In genomic region chr2:168025174-168025573, GRCm38 (mm10) we compare ENCODE assay signal across 8 mouse cellular contexts. TPM values are rescaled to one million over a fixed set of nuclear protein-coding genes. Genes with fewer than 3 reads are reported as not detected.
DNase-seq lines count a peak whose midpoint lies in the region; ATAC-seq and TF ChIP-seq lines count a peak whose summit lies in the region.
"Had no signal": no experiment of that assay in that cellular context is flagged by ENCODE, and none has a peak within 500 bp of the region (broad histone marks: within the 10 kb centered on the region; RNA-seq: fewer than 3 reads in every experiment).

No protein-coding gene starts in this region.

- no peak overlapping the region for H3K4me2 ChIP-seq in kidney, embryonic 16.5 days (replicated peaks; ENCODE audit: low read depth, low read length)
- H3K4me2 ChIP-seq in lung, embryonic 14.5 days: no peak overlapping the region
- no peak overlapping the region for H3K4me2 ChIP-seq in hindbrain, embryonic 13.5 days
- H3K4me2 ChIP-seq in hindbrain, embryonic 14.5 days (replicated peaks): no peak overlapping the region
- H3K4me2 ChIP-seq: neural tube, embryonic 13.5 days had no signal

- H3K4me1 ChIP-seq in kidney, embryonic 16.5 days (ENCODE audit: insufficient read depth, low read length): no peaks in the 10 kb centered on the region
- H3K4me1 ChIP-seq in lung, embryonic 14.5 days (ENCODE audit: insufficient read depth): 0 out of 2 replicates have a peak, but pooled peaks cover 4% of the 10 kb centered on the region
- H3K4me1 ChIP-seq in hindbrain, embryonic 13.5 days (replicated peaks): no peaks in the 10 kb centered on the region
- H3K4me1 ChIP-seq in hindbrain, embryonic 14.5 days (replicated peaks; ENCODE audit: control insufficient read depth, insufficient read depth, low read length): no peaks in the 10 kb centered on the region
- H3K4me1 ChIP-seq: neural tube, embryonic 13.5 days had no signal

- 37% methylated on average over 12 of the region's 12 CpGs for WGBS in kidney, embryonic 16.5 days
- 22% methylated on average over 12 of the region's 12 CpGs for WGBS in lung, embryonic 14.5 days
- whole genome bisulfite sequencing in hindbrain, embryonic 13.5 days: 64% methylated on average over 12 of the region's 12 CpGs
- 65% methylated on average over 12 of the region's 12 CpGs for WGBS in hindbrain, embryonic 14.5 days

- peak; percentile 84 for ATAC-seq in kidney, embryonic 16.5 days (ENCODE audit: low FRiP score, low TSS enrichment)
- peak; percentile 88 for ATAC-seq in lung, embryonic 14.5 days (ENCODE audit: insufficient read depth)
- ATAC-seq in hindbrain, embryonic 13.5 days (ENCODE audit: low FRiP score): no peak
- no peak for ATAC-seq in hindbrain, embryonic 14.5 days (ENCODE audit: low FRiP score)

- peak overlapping the region; percentile 81 for H3K27ac ChIP-seq in kidney, embryonic 16.5 days (ENCODE audit: low read length)
- peak overlapping the region; percentile 87 for H3K27ac ChIP-seq in lung, embryonic 14.5 days (ENCODE audit: low read depth)
- no peak overlapping the region for H3K27ac ChIP-seq in hindbrain, embryonic 13.5 days
- H3K27ac ChIP-seq in hindbrain, embryonic 14.5 days: no peak overlapping the region
- H3K27ac ChIP-seq: neural tube, embryonic 13.5 days had no signal

- DNase-seq in Muller cell, postnatal 12 days (ENCODE audit: inconsistent ontology term): peak; percentile 29
- peak; percentile 61 to 81 for DNase-seq in frontal cortex, adult 2 months (ENCODE audit: extremely low spot score in 1 of 2, low spot score in 1 of 2)
- DNase-seq in lung, embryonic 14.5 days: peak; percentile 91
- peak; percentile 54 for DNase-seq in testis, postnatal 14 days (ENCODE audit: low spot score)
- no peak for DNase-seq in hindbrain, embryonic 14.5 days (ENCODE audit: low spot score)

- TF ChIP-seq CTCF in lung, embryonic 14.5 days (IDR thresholded peaks at IDR 0.05; ENCODE audit: low read depth): no peak

- no peak overlapping the region for H3K9ac ChIP-seq in kidney, embryonic 16.5 days (replicated peaks; ENCODE audit: low read length)
- H3K9ac ChIP-seq in lung, embryonic 14.5 days: no peak overlapping the region
- no peak overlapping the region for H3K9ac ChIP-seq in hindbrain, embryonic 13.5 days
- H3K9ac ChIP-seq in hindbrain, embryonic 14.5 days: no peak overlapping the region
- H3K9ac ChIP-seq: neural tube, embryonic 13.5 days had no signal

- H3K27me3 ChIP-seq in kidney, embryonic 16.5 days (ENCODE audit: insufficient read depth, low read length): no peaks in the 10 kb centered on the region
- no peaks in the 10 kb centered on the region for H3K27me3 ChIP-seq in lung, embryonic 14.5 days (ENCODE audit: insufficient read depth, low read length)
- H3K27me3 ChIP-seq in hindbrain, embryonic 13.5 days: no peaks in the 10 kb centered on the region
- no peaks in the 10 kb centered on the region for H3K27me3 ChIP-seq in hindbrain, embryonic 14.5 days (ENCODE audit: control insufficient read depth, insufficient read depth, low read length)
- H3K27me3 ChIP-seq: neural tube, embryonic 13.5 days had no signal

- peaks cover 7% of the 10 kb centered on the region for H3K9me3 ChIP-seq in kidney, embryonic 16.5 days (ENCODE audit: low read length)
- peaks cover 5% of the 10 kb centered on the region; the same call in 1 of the 2 replicates for H3K9me3 ChIP-seq in lung, embryonic 14.5 days (ENCODE audit: low read depth, low read length)
- no peaks in the 10 kb centered on the region for H3K9me3 ChIP-seq in hindbrain, embryonic 13.5 days
- H3K9me3 ChIP-seq in hindbrain, embryonic 14.5 days (ENCODE audit: control insufficient read depth, low read length): peaks cover 5% of the 10 kb centered on the region; the same call in 1 of the 2 replicates
- H3K9me3 ChIP-seq: neural tube, embryonic 13.5 days had no signal

- no peaks in the 10 kb centered on the region for H3K36me3 ChIP-seq in kidney, embryonic 16.5 days (ENCODE audit: insufficient read depth, low read length)
- H3K36me3 ChIP-seq in lung, embryonic 14.5 days (ENCODE audit: insufficient read depth): no peaks in the 10 kb centered on the region
- no peaks in the 10 kb centered on the region for H3K36me3 ChIP-seq in hindbrain, embryonic 13.5 days
- H3K36me3 ChIP-seq in hindbrain, embryonic 14.5 days (replicated peaks; ENCODE audit: control insufficient read depth, insufficient read depth): no peaks in the 10 kb centered on the region
- H3K36me3 ChIP-seq: neural tube, embryonic 13.5 days had no signal

- H3K4me3 ChIP-seq in kidney, embryonic 16.5 days (ENCODE audit: low read length): no peak overlapping the region
- H3K4me3 ChIP-seq in lung, embryonic 14.5 days (ENCODE audit: low read depth, low read length): no peak overlapping the region
- no peak overlapping the region for H3K4me3 ChIP-seq in hindbrain, embryonic 13.5 days
- no peak overlapping the region for H3K4me3 ChIP-seq in hindbrain, embryonic 14.5 days (replicated peaks; ENCODE audit: low read length)
- H3K4me3 ChIP-seq: neural tube, embryonic 13.5 days had no signal

RNA-seq across cellular contexts. Expression of gene Ripor3, which starts 14.8 kb away (rescaled TPM):
- polyA plus RNA-seq in frontal cortex, adult 2 months (2012; rRNA removed): 1.2 and 1.3 TPM in 2 replicates
- 1.9 and 2.6 TPM in 2 replicates for polyA plus RNA-seq in kidney, embryonic 16.5 days (2015; fragmentation: Nextera tagmentation; extraction: Ambion mirVana)
- polyA plus RNA-seq in lung, embryonic 14.5 days (2014; fragmentation: Nextera tagmentation; extraction: Ambion mirVana): 2.0 and 2.2 TPM in 2 replicates
- 0.26 and 0.31 TPM in 2 replicates for polyA plus RNA-seq in hindbrain, embryonic 13.5 days (2015; fragmentation: Nextera tagmentation; extraction: Ambion mirVana)
- 0.13 and 0.30 TPM in 2 replicates for polyA plus RNA-seq in hindbrain, embryonic 14.5 days (2014; fragmentation: Nextera tagmentation; extraction: Ambion mirVana)

RNA-seq across cellular contexts. Expression of gene Pard6b, which starts 55.6 kb away (rescaled TPM):
- 3.9 and 4.1 TPM in 2 replicates for polyA plus RNA-seq in frontal cortex, adult 2 months (2012; rRNA removed)
- polyA plus RNA-seq in kidney, embryonic 16.5 days (2015; fragmentation: Nextera tagmentation; extraction: Ambion mirVana): 20.0 and 23.9 TPM in 2 replicates
- 14.0 and 14.1 TPM in 2 replicates for polyA plus RNA-seq in lung, embryonic 14.5 days (2014; fragmentation: Nextera tagmentation; extraction: Ambion mirVana)
- 7.5 and 7.9 TPM in 2 replicates for polyA plus RNA-seq in hindbrain, embryonic 13.5 days (2015; fragmentation: Nextera tagmentation; extraction: Ambion mirVana)
- 9.5 and 10.0 TPM in 2 replicates for polyA plus RNA-seq in hindbrain, embryonic 14.5 days (2014; fragmentation: Nextera tagmentation; extraction: Ambion mirVana)

Comparison
In these comparisons a context has a peak if more than half of its experiments do, and no peak if none do; other contexts are left out.
1. ATAC-seq: peak in kidney, embryonic 16.5 days (single experiment) and lung, embryonic 14.5 days (single experiment); none in hindbrain, embryonic 13.5 days (single experiment) and hindbrain, embryonic 14.5 days (single experiment).
2. H3K27ac ChIP-seq: peak in kidney, embryonic 16.5 days (single experiment) and lung, embryonic 14.5 days (single experiment); none in hindbrain, embryonic 13.5 days (single experiment) and hindbrain, embryonic 14.5 days (single experiment).